Mouse (Mus musculus): ENCODE data around the gene Klf8.
"Not testable (repeated sequence)": the region's sequence is repeated elsewhere in the genome, so short reads cannot be mapped to it uniquely, and the experiment has no call there.

Klf8 gene

DNA sequence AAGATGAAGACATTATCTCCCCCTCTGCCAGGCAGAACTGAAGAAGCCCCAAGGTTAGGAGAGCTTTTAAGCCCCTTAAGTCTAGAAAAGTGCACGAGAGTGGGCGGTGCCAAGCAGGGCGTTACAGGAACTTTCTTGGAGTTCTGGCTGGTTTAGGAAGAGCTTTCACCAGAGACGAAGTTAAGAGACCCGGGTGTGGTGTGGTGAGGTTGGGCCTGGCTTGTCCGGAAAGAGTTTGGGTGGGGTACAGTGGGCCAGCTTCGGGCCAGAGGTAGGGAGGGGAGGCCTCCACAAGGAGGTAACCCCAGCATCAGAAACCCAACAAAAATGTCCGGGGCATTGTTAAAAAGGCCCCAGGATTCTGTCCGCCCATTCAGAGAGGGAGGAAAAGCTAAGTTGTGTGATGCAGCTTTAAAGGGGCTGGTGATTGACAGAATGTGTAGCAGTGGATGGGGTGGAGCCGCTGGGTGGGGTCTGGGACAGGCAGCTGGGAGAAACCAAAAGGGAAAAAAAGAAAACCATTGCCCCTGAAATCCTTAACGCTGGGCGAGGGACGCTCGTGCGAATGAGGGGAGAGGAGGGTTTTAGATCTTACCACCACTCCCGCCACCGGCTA lies at the start of gene Klf8:
Klf8 (plus strand) TSS at position 163 of the 616 bp plus-strand sequence.
- no peak for DNase-seq

DNA sequence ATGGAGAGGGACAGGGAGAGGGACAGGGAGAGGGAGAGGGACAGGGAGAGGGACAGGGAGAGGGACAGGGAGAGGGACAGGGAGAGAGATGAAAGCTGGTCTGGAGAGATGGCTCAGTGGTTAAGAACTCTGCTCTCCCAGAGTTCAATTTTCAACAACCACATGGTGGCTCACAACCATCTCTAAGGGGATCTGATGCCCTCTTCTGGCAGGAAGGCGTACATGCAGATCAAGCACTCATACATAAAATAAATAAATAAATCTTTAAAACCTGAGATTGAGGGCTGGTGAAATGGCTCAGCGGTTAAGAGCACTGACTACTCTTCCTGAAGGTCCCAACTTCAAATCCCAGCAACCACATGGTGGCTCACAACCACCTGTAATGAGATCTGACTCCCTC lies 38.1 kb upstream of the Klf8 start:
- peak; percentile 6 for DNase-seq

DNA sequence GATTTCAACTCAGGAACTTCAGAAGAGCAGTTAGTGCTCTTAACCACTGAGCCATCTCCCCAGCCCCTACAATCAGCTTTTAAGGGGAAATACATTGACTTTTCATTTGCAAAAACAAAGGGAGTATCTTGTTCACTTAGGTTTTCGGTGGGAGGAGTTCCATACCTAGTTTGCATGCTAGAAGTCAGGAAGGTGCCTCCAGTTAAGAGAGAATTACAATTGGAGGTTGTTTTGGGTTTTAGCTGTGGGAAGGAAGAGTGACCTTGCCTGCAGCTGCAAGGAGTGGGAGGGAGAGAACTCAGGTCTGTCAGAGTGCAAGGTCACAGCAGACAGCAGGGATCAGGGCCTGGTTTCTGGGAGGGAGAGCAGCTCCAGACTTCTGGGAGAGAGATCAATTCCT lies 26.2 kb upstream of the Klf8 start:
- DNase-seq = no peak

DNA sequence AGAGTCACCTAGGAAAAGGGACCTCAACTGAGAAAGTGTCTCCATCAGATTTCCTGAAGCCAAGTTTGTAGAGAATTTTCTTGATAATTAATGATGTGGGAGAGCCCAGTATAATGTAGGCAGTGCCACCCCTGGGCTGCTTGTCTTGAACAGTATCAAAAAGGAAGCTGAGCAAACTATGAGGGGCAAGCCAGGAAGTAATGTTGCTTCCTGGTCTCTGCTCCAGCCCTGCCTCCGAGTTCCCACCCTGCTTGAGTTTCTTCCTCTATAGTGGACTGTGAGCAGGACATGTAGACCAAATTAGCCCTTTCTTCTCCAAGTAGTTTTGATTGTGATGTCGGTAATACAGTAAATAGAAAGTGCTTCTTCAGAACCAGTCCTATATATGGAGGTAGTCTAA lies 6.0 kb upstream of the Klf8 start:
- DNase-seq = no peak

DNA sequence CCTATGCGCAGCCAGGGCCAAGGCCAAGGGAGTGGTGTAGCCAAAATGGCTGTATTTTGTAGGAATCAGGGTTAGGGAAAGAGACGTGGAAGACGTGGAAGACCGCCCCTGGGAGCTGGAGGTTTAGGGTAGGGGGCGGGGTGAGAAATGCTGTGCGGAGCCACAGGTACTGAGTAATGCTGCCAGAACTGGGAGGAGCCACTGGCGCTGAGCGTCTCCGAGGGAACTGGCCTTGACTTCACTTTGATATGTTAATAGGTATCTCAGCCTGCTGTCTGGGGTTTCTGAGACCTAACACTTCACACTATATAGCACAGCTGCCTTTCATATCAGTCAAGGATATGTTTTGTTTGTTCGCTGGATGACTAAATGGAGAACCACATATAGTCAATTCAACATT lies 4.0 kb upstream of the Klf8 start:
- DNase-seq = no peak

DNA sequence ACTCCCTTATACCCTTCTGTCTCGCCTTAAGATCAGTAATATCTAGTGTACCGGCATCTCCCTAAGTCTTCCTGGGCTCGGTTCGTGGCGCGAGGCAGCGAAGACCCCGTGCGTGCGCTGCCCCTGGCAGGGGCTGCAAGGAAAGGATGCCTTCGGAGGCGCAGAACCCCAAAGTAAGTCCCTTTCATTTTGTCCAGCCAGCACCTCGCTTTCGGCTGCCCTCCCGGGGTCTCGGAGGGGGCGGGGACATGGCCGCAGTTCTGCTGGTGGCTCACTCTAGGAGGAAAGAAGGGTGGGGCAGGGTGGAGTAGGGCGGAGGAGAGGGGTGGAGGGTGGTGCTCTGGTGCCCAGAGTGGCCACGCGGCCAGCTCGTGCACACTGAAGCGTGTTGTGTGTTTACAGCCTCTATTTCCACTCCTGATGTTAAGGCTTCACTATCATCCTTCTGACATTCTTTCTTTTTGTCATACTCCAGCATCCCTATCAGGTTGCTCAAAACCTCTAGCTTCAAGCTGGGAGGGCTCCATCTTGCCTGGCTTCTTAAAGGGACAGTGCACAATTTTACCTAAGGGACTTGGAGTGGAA lies 746 bp downstream of the Klf8 start:
- peak; percentile 18 for DNase-seq

DNA sequence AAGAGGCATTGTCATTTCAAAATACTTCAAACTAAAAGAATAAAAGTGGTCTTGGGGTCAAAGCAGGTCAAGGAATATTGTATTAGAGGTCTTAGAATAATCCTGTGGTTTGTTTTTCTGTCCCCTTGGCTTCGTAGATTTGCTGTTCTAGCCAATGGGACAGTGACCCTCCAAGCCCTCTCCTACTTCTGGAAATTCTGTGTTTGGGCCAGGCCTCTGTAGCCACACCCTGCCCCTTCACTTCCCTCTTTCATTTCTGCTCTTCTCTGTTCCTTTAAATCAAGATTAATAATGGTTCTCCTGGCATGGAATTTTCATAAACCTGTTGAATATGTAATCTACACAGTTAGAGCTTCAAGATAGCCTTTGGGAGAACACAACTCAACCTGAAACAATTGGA lies 17.0 kb downstream of the Klf8 start:
- DNase-seq = no peak

DNA sequence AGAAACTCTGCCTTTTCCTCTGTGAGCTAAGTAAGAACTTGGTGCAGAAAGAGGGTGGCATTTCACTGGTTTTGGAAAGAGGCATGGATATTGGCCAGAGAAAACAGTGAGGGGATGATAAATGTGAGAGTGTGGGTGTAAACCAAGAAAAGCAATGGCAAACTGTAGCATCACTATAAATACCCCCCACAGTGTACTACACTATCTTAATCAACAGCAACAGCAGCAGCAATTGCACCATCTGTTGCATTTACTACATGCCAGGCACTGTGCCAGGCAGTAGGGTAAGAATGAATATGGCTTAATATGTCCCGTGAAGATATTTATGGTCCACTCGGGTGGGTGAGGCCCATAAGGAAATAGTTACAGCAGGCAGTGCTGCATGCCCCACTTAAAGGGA lies 18.2 kb downstream of the Klf8 start:
- no peak for DNase-seq

DNA sequence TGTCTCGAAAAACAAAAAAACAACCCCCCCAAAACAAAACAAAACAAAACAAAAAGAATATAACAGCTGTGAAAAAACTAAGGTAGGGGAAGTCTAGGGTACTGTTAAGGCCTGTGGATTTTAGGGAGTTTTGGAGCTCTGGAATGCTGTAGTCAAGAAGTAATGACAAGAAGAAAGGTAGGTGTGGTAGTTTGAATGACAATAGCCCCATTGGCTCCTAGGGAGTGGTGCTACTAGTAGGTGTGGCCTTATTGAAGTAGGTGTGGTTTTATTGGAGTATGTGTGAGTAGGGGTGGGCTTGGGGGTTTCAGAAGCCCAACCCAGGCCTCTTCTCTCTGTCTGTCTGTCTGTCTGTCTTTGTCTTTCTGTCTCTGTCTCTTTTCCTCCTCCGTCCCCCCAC lies 44.9 kb downstream of the Klf8 start:
- DNase-seq = no peak

DNA sequence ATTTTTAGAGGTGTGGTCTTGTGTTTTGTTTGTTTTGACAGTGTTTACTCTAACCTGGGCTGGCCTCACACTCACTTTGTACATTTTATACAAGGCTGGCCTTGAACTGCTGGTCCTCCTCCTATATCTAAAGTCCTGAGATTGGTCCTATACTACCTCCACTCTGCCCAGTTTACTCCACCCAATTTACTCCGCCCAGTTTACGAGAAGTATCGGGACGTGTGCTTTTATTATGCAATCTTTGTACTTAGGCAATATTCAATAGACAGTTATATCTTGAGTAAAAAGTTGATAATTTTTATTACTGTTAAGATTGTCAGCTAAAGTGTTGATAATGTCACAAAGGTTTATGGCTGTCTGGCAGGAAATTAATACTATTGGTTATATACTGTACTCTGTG lies 74.1 kb downstream of the Klf8 start:
- DNase-seq = no peak

DNA sequence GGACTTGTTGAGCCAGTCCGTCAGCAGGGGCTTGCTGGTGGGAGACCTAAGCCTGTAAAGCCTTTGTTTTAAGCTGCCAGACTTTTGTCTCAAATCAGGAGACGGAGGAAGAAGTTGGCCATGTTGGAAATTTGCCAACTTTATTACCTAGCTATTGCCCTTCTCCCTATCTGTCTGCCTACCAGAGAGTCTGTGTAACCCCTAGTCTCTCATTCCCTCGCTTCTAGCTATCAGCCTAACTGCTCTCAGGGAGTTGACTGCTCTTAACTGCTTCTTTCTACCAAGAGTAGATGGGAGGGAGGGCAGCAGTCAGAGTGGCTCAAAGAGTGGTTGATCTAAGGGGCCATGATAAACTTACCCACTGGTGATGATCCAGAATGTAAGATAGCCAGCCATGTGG lies 85.8 kb downstream of the Klf8 start:
- no peak for DNase-seq

DNA sequence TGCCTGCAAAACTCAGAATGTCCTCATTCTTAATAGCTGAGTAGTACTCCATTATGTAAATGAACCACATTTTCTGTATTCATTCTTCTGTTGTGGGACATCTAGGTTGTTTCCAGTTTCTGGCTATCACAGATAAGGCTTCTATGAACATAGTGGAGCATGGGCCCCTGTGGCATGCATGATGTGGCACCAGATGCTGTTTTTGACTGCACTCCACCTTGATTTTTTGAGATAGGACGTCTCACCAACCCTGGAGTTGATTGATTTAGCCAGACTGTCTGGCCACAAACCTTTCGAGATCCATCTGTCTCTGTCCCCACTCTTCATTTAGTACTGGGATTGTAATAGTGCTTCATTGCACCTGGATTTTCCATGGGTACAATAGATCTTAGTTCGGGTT lies 96.9 kb downstream of the Klf8 start:
- DNase-seq = not testable (repeated sequence)

DNA sequence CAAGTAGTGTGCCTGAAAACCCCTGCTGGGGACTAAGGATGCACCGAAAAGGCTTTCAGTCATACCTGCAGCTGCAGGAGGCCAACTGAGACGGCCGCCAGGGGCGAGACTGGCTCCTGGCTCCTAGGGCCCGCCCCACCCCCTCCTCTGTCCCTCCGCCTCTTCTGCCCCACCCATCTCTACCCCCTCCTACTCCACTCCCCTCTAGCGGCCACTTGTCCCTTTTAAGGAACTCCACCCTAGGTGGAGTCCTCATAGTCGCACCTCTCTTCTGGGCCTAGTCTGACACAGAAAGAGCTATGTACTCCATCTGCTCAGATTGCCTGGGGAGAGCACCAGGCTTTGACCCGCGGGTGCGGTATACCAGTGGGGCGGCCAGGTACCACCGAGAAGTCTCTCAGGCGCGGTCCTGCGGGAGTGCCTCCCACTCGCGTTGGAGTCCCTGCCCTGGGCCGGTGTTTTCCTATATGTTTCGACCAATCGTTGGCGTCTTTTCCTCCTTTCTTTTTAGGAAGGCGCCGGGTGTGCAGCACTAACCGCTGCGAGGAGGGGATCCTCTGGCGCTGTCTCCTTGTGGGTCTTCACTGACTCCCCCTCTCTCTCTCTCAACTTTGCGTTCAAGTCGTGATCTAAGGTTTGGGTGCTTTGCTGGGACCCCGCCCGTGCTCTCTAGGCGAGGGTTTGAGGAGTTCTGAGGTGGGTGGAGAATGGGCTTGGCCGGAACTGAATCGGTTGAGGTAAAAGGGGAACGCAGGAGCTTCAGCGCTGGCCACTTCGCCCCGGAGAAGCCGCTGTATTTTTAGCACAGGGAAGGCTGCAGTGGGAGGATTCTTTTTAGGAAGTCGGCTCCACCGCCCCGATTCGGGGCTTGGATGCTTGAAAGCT lies 122.3 kb downstream of the Klf8 start:
- peak; percentile 30 for DNase-seq

DNA sequence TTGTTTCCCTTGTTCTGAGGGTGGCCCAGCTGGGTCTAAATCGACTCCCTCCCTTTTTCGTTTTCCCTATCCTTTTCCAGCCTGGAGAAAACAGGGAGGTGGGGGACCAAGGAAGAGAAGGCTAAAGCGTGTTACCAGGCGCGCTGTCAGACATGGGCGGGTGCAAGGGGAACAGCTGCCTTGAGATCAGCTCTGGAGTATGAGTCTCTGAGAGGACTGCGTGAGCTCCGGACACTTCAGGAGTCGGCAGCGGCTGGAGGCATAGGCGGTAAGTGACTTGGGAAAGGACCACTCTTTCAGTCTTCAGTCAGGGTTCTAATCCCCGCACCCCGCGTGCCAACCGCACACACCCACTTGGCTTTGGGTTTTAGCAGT lies 122.9 kb downstream of the Klf8 start:
- DNase-seq = no peak

DNA sequence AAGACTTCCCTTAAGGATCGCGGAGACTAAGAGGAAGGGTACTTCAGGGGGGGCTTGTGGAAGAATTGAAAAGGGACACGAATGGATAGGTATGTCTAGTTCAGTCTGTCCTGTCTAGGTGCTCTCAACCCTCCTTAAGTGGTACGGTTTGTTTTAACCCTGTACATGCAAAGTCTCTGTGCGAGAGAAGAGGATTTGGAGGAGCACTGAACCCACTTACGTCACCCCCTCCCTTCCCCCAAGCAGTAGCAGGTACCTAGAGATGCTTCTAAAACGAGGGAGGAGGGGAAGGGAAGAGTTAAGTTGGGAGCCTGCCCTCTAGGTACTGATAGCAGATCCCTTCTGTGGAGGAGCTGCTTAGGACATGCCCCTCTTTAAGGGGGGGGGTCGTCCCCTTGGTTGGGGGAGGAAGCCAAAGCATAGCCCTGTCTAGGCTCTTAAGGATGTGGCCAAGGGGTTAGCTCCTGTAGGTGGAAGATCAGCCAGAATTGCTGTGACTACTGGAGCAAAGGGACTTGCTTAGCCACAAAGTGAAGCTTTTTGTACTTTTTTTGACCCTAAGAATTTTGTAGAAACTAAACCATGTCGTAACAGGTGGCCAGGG lies 123.5 kb downstream of the Klf8 start:
- no peak for DNase-seq

DNA sequence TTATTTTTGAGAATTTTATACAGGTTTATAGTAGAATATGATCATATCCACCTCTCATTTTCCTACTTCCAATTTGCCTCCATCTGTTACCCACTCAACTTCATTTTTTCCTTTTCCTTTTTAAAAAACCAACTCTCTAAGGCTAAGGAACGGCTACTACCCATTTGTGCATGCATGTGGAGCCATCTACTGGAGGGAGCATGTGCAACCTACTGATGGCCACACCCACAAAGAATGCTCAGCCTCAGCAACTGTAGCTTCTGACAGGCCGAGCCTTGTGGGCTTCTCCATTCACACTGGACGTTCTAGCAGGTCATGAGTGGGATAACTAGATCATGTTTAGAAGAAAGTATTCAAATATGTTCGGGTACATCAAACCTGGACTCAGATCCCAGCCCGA lies 129.5 kb downstream of the Klf8 start:
- DNase-seq = peak; percentile 37

DNA sequence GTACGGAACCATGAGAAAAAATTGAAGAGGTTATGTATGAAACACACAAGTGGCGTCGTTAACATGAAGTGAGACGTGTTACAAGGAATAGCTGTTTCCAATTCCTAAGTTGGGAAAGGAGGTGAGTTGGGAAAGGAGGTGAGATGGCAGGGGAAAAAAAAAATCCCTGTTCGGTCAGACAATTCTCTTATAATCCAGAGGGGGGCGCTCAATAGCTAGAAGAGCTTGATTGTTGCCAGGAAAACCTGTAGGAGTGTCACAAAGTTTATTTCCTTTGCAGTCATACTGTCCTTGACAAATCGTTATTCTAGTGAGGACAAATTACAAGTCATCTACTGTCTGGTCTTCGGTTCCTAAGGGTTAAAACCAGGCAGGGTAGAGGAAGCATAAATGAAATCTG lies 132.5 kb downstream of the Klf8 start:
- no peak for DNase-seq

DNA sequence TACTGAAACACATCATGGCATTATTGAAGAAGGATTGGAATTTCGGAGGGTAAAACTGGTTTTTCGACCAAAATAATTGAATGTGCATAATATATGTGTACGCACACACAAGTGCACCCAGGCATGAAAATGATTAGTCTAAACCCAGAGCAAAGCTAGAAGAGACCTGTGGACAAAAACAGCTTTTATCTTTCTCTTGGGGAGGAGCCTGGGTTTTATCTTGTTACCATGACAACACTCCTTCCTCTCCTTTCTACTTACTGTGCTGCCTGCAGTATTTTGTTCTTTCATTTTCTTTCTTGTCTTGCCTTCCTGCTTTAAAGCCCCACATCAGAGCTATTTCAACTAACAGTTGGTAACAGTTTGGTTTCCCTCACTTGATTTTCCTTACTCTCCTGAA lies 137.8 kb downstream of the Klf8 start:
- no peak for DNase-seq

DNA sequence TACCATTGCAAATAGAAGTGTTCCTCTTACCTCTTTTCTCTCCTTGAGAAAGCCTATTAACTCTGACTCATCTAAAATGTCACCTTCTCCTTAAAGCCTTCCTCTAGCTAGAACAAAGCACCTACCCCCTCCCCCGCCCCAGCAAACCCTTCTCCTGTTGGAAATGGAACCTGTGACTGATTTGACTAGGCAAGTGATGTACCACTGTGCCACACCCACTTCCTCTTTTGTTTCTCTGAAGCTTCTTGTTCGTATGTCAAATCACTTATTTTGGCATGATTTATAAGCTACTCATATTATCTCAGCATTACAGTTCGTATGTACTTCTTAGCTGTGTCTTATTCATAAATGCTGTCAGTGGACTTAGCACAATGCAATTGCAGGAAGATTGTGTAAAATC lies 144.5 kb downstream of the Klf8 start:
- DNase-seq = no peak

DNA sequence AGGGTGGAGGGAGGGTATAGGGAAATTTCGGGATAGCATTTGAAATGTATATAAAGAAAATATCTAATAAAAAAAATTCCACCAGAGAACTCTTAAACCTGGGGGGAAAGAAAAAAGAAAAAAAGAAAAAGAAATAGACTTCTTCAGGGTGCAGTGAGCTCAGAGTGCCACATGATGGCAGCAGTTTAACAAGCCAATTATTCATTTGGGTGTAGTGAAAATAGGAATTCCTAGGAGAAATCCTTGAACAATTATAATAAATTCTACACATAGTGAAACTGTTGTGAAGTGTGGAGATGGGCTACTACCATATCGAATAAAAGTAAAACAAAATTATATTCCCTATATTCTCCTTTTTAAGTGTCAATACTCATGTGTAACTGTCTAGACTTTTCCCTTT lies 152.0 kb downstream of the Klf8 start:
- no peak for DNase-seq

DNA sequence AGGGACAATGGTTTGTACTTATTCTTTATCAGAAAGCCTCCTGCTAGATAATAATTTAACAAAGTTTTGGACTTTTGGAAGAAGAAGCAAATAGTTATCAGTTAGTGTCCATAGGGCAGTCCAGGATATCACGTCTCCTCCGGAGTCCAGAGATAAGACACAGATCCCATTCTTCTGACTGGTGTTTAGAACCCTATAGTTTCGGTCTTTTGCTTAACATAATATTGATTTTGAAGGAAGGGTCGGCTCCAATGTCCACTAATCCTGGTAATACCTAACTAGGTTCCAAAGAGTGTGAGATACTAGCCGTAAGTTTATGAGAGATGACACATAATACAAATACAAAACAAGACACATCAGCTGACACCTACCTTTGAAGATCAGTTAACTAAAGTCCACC lies 179.8 kb downstream of the Klf8 start:
- no peak for DNase-seq

DNA sequence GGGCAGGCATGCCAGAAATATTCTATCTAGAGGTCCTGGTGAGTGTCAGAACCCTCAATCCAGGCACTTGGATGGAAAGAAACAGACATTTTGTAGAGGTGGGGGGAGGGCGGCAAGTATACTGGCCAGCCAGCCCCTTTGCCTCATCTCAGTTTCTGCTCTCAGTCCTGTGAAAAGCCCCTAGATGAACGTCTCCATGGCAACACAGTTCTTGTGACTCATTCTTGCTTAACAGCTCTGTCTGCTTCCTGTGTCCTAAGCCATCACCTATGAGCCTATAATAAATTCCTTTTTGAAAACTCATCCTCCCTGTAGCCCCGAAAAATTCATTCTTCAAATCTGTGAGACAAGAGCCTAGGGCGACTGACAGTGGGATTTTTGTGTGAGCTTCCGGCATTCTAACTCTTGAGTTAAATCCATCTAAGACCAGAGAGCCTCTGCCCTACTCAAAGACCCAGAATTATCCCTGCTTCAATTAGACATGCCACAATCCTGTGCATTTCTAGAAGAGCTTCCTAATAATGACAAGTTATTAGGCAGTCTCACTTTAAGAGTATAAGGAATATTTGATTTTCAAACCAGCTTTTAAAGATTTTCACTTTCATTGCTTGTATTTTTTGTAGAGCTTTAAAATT lies 196.5 kb downstream of the Klf8 start:
- DNase-seq = no peak

DNA sequence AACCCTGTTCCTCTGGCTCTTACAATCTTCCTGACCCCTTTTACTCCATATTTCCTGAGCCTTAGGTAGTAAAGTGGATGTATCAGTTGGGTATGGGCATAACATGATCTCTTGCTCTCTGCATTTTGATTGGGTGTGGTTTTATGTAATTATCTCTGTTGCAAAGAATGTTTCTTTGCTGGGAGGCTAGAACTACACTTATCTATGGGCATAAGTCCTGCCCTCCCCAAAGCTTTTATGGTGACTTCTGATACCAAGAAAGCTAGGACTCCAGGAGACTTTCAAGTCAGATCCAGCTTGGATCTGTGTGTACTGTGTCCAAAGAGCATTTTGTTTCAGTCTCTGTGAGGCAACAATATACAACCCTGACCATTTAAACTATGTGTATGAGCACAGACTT lies 202.3 kb downstream of the Klf8 start:
- no peak for DNase-seq

DNA sequence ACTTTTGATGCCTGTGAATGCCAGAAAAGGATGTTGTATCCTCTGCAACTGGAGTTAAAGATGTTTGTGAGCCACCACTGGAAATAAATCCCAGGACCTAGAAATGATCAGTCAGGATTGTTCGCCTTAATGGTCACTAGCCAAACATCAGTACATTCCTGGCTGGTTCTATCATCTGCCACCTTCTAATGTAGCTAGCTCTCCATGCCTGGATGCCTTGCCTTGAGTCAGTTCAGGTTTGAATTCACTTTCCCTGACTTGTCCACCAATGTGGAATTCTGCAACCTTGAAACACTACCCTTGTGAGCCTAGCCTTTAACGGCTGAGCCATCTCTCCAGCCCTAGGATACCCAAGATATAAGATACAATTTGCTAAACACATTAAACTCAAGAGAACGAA lies 202.8 kb downstream of the Klf8 start:
- no peak for DNase-seq

Data from thymus, postnatal 25 days (tissue).